Mouse (Mus musculus) bone marrow, adult 2 months (tissue): ENCODE measurements around the gene Scn8a.

Source experiments
- CTCF ChIP-seq: fragments of 200-500 bp; IDR thresholded peaks from 2 replicates; pipeline ENCODE4 v1.5.1; 2011; ENCODE audit warnings: low read length, control low read depth; ENCODE audit not compliant: control insufficient read depth, insufficient read depth
- POLR2A ChIP-seq: fragments of 200-500 bp; IDR thresholded peaks from 2 replicates; pipeline ENCODE4 v1.6.1; 2011; ENCODE audit warnings: low read depth, mild to moderate bottlenecking, control low read depth, low read length, borderline replicate concordance; ENCODE audit not compliant: control insufficient read depth

- TF ChIP-seq CTCF (peak; percentile 28; the same call in 1 of the 2 replicates), POLR2A (no peak)
These were observed 22.5 kb upstream of the Scn8a start for GRCm38 (mm10) chr15:100847193-100847592.
